Mouse (Mus musculus) layer of hippocampus, adult 11-12 months (tissue): ENCODE measurements around the gene Snrpa.
A peak's percentile ranks its signal among the peaks of the same experiment; 100 is the strongest.

Source experiments
- DNase-seq: peaks from one replicate; pipeline ENCODE4 v3.0.0; 2022; ENCODE audit warnings: low spot score

Snrpa gene

DNA sequence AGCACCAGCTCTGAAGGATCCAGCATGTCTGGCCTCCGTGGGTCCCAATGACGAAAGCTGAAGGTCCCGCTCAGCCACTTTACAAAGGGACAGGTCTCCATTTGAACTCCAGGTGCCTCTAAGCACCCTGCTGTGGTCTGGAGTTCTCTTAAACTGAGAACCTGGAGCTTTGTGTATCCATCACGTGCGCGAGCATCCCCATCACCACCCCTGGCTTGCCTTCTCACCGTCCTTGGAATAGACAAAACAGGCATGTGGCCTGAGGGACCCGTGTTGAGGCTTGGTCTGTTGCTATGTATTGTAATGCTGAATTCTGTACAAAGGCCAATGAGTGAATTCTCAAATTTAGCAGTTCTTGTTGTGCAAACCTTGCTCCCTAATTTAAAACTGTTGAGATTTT, 2.7 kb upstream of the Snrpa start:
- no peak for DNase-seq

GRCm38 (mm10) chr7:27198355-27198754, 2.3 kb upstream of the Snrpa start:
- DNase-seq, result no peak

GRCm38 (mm10) chr7:27197634-27198033, 1.6 kb upstream of the Snrpa start:
- DNase-seq, result no peak

DNA sequence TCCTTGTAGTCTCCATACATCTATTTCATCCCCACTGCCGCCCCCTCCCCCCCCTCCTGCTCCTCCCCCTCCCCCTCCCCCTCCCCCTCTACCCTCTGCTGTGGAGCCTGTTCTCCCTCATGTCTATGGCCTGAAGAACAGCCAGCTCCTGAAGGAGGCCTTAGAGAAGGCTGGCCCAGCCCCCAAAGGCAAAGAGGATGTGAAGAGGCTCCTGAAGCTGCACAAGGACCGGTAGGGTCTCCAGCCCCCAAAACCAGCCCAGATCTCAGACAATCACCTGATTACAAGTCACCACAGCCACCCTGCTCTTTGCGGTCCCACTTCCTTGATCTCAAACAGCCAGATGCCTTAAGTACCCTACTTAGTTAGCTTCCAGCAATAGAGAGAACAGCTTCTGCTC, 1.1 kb upstream of the Snrpa start:
- DNase-seq, result no peak

DNA sequence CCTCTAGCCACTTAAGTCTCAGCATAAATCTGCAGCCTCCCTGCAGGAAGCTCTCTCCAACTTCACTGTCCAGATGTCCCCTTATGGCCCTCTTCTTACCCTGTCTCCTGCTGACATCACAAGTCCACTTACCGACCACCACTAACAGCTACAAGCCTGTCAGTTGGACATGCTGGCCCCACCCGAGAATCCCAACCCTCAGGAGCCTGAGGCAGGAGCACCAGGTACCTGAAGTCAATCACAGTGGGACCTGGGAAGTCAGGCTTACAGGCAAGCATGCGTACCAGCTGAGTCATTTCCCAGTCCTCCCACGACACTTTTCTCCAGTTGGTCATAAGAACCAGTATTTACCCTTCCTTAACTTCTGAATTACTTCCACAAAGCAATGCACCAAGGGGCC, 2.3 kb downstream of the Snrpa start:
- no peak for DNase-seq

GRCm38 (mm10) chr7:27192434-27192833, 3.6 kb downstream of the Snrpa start:
- no peak for DNase-seq

DNA sequence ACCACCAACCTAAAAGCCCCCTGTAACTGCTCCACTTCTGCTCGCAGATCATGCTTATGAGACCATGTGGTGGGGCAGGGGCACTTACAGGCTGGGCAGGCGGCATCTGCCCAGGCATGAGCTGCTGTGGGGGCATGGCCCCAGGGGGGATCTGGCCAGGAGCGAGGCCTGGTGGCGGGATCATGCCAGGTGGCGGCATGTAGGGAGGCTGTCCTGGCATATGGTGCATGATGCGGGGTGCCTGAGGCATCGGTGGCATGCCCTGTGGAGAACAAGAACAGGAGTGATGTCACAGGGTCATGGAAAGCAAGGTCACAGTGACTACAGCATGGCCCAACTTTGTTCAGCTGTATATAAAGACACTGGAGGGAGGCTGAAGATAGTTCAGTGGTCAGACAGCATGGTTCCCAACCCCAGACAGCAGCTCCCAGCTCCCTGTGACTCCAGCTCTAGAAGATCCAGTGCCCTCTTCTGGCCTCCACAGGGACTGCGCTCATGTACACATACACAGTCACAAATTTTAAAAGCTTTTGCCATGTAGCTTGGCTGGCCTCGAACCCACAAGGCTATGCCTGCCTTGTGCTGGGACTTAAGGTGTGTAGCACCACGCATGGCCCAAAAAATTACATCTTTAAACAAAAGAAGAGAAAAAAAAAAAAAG, 6.7 kb downstream of the Snrpa start:
- no peak for DNase-seq

DNA sequence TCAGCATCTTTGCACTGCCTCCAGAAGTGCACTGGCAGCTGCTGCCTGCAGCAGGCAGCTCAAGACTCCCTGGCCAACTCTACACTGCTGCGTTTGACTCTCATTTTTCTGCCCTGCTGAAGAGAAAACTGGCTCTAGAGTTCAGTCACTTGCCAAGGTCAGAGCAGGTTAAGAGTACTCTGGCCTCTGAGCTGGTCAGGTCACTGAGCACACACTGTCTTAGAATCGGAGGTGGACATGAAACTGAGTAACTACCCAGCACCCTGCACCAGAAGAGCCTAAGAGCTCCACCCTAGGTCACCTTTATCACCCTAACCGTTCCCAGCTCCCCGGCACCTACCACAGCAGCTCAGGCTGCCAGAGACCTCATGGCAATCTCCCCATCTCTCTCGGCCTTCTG, 10.1 kb downstream of the Snrpa start:
- DNase-seq, result no peak

DNA sequence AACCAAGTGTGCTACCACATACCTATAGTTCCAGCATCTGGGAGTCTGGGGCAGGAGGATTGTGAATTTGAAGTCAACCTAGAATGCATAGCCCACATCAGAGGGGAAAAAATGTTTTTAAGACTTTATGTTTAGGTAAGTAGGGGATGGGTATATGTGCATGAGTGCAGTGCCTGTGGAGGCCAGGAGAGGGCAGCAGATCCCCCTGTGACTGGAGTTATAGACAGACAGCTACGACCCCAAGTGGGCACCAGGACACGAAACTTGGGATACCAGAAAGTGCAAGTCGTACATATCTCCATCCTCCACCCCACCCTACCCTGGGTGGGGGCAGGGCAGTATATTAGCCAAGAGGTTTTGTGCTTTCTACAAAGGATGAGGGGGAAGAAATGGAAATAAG, 11.1 kb downstream of the Snrpa start:
- no peak for DNase-seq

- no peak for DNase-seq
Observed at GRCm38 (mm10) chr7:27182498-27182897, 13.6 kb downstream of the Snrpa start.

DNA sequence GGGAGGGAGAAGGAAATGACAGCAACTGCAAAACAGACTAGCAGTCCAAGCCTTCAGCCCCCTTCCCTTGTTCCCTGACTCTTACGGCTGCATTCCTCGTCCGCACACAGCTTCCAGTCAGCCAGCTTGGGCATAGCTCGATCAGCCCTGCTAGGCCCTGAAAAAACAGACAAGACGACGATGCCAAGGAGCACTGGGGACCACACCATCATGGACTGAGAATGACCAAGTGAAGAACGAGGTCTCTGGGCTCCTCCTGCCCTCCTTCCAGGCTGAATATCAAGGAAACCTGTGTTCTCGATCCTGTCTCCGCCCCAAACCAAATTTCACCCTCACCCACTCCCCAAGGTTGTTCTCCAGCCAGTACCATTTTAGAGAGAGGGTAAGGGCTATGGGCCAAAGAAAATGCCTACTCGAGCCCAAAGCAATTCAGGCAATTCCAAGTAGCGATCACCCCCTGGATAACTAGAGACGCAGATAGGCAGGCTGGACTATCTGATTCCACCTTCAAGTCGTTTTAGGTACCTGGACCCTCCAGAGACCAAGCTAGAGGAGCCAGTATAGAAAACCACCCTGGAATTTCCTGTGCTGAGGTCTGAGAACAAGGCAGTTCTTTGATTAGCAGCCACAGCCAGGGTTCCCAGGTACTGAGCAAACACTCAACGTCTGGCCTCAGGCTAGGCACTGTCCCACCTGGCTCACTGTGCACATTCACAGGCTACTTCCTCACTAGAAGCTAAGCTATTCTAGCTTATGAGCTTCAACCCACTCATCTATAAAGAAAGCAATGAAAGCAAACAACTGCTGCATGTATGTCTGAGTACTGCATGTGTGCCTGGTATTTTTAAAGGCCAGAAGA, 15.0 kb downstream of the Snrpa start, which contains the start of the genes Gm21983 and Mia:
TSS of gene Gm21983 (minus strand) at position 250 of the 859 bp plus-strand sequence.
TSS of gene Mia (minus strand) at position 321 of the 859 bp plus-strand sequence.
- no peak for DNase-seq

- DNase-seq, result peak; percentile 37
Observed at GRCm38 (mm10) chr7:27180036-27180435, 16.0 kb downstream of the Snrpa start.

DNA sequence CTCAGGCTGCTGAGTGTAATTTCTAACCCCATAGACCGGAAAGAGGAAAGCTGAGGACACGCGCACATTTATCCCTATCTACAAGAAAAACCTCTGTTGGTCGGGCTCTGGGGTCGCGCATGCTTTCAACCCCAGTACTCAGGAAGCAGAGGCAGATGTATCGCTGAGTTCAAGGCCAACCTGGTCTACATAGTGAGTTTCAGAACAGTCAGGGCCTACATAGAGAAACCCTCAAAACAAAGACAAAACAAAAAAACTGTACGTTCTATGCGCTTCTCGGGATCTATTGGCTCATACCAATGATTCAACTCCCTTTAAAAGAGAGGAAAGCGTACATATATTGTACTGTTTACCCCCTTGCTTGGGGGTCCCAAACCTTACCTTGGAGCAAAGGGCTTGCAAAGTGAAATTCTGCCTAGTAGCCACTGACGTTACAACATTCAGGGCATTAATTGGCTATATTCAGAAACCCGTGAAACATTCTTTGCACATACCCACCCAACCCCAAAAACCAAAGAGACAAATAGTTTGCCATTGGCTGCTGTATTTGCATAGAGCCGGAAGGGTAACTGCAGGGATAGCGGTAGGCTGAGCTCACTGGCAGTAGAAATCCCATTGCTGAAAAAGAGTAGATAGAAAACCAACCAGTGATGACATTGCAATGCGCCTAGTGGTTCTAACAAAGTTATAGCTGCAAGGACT, 16.7 kb downstream of the Snrpa start:
- no peak for DNase-seq

GRCm38 (mm10) chr7:27178324-27179216, 17.5 kb downstream of the Snrpa start, which contains the start of gene Rab4b:
TSS of gene Rab4b (minus strand) at chr7:27178896.
- DNase-seq, result peak; percentile 100

GRCm38 (mm10) chr7:27177942-27178323, 18.1 kb downstream of the Snrpa start:
- DNase-seq, result no peak

- no peak for DNase-seq
Observed at GRCm38 (mm10) chr7:27174896-27175295, 21.2 kb downstream of the Snrpa start.

- DNase-seq, result no peak
Observed at GRCm38 (mm10) chr7:27174496-27174895, 21.6 kb downstream of the Snrpa start.

- no peak for DNase-seq
Observed at GRCm38 (mm10) chr7:27170981-27171380, 25.1 kb downstream of the Snrpa start.

- DNase-seq, result no peak
Observed at GRCm38 (mm10) chr7:27168371-27168770, 27.7 kb downstream of the Snrpa start.

DNA sequence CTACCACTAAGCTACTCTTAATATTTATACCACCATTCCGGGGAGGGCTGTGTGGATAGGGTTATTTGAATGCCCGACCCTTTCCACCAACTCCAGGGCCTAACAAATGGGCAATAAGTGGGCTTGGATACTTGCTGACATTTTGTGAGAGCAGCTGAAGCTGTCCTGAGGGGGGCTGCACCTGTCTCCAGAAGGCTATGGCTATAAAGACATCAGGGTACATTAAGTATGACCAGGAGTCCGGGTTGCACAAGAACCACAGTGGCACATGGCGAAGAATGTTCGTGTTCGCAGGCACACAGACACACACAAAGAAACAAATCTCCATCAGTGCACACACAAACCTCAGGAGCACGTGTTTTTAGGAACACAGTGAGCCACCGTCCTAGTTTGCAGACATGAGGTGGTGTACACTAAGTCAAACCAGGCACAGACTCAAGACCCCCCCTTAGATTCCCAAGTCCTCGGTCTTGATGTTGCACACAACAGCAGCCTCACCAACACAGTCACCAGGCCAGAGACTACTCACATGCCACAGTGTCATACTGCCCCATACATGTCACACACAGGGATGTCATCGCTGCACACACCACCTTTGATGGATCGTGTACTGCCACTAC, 28.5 kb downstream of the Snrpa start:
- DNase-seq, result no peak
